Mouse (Mus musculus) stomach, postnatal 0 days (tissue): ENCODE data around the gene Lpin3.

ENCODE experiments used
- CTCF ChIP-seq: IDR thresholded peaks from 2 replicates; pipeline ENCODE4 v1.5.1; 2016; ENCODE audit warnings: antibody characterized with exemption, low read depth, mild to moderate bottlenecking, moderate library complexity
- EP300 ChIP-seq: optimal IDR thresholded peaks from 2 replicates; pipeline ENCODE3; 2016; ENCODE audit warnings: antibody characterized with exemption

- TF ChIP-seq CTCF (no peak), EP300 (no peak)
Observed at GRCm38 (mm10) chr2:160882436-160882835, 2.0 kb downstream of the Lpin3 start.
